Mouse (Mus musculus) lung, embryonic 14.5 days (tissue): ENCODE results near the gene Nrp1. TPM values are rescaled to one million over a fixed set of nuclear protein-coding genes. Genes with fewer than 3 reads are reported as not detected.

Experiments used
- ATAC-seq: fragments of 200-750 bp; cut with Nextera tagmentation; 2 replicates; pipeline ENCODE4 v1.8.0; 2017; ENCODE audit warnings: mild to moderate bottlenecking, moderate TSS enrichment, moderate library complexity; ENCODE audit not compliant: insufficient read depth
- DNase-seq: peaks from one replicate; pipeline ENCODE4 v3.0.0-alpha.2; 2015
- H3K27ac ChIP-seq: fragments of 300-500 bp; sonication (generic); 2 replicates; pipeline ENCODE4 v1.5.1; 2014; ENCODE audit warnings: low read depth, mild to moderate bottlenecking, moderate library complexity
- H3K27me3 ChIP-seq: fragments of 300-500 bp; sonication (generic); 2 replicates; pipeline ENCODE4 v1.6.1; 2014; ENCODE audit warnings: low read length, control low read depth; ENCODE audit not compliant: insufficient read depth
- H3K36me3 ChIP-seq: fragments of 300-500 bp; sonication (generic); 2 replicates; pipeline ENCODE4 v1.6.1; 2014; ENCODE audit warnings: control low read depth; ENCODE audit not compliant: insufficient read depth
- H3K4me1 ChIP-seq: fragments of 300-500 bp; sonication (generic); 2 replicates; pipeline ENCODE4 v1.6.1; 2014; ENCODE audit warnings: antibody characterized with exemption, control low read depth; ENCODE audit not compliant: insufficient read depth
- H3K4me2 ChIP-seq: fragments of 300-500 bp; sonication (generic); 2 replicates; pipeline ENCODE4 v1.6.1; 2014; ENCODE audit warnings: mild to moderate bottlenecking
- H3K4me3 ChIP-seq: fragments of 300-500 bp; sonication (generic); 2 replicates; pipeline ENCODE4 v1.5.1; 2014; ENCODE audit warnings: low read depth, low read length
- H3K9ac ChIP-seq: fragments of 300-500 bp; sonication (generic); 2 replicates; pipeline ENCODE4 v1.6.1; 2014
- H3K9me3 ChIP-seq: fragments of 300-500 bp; sonication (generic); 2 replicates; pipeline ENCODE4 v1.6.1; 2016; ENCODE audit warnings: low read depth, low read length, control low read depth
- CTCF ChIP-seq: IDR thresholded peaks from 2 replicates; pipeline ENCODE4 v1.5.1; 2016; ENCODE audit warnings: antibody characterized with exemption, low read depth
- WGBS: fragments of 180-500 bp; shearing (Covaris S2); extraction: QIAGEN DNeasy Blood & Tissue Kit; methylation state at CpG from one replicate; pipeline ENCODE4 v1.1.7; 2014; 5-methylcytosine and 5-hydroxymethylcytosine counted together
- polyA plus RNA-seq: library from polyadenylated mRNA; unstranded; fragments of >200 nt; fragmentation: Nextera tagmentation; extraction: Ambion mirVana; gene quantifications from 2 replicates; pipeline ENCODE4 v1.2.1, GENCODE M21; 2014

Gene Nrp1
- polyA plus RNA-seq, 1 experiment from 2014 or later = 94.3 TPM

GRCm38 (mm10) chr8:128357540-128358405, 631 bp upstream of the Nrp1 start:
- Histone ChIP-seq H3K36me3 (no peaks in the 10 kb centered on the region), H3K27ac (peak overlapping the region; percentile 98)

GRCm38 (mm10) chr8:128358756-128359520, 534 bp downstream of the Nrp1 start:
- H3K27me3 ChIP-seq = no peaks in the 10 kb centered on the region
- TF ChIP-seq CTCF = no peak
- WGBS = under 1% methylated on average over 40 of the region's 41 CpGs
- H3K4me3 ChIP-seq = peak overlapping the region; percentile 80
- peak; percentile 48 for ATAC-seq
- peaks cover 10% of the 10 kb centered on the region; the same call in 1 of the 2 replicates for H3K4me1 ChIP-seq
- 0 out of 2 replicates have a peak, but pooled peaks cover 5% of the 10 kb centered on the region for H3K36me3 ChIP-seq
- peak; percentile 83 for DNase-seq
- peak overlapping the region; percentile 98 for H3K27ac ChIP-seq
- peak overlapping the region; percentile 85 for H3K9ac ChIP-seq
- no peaks in the 10 kb centered on the region for H3K9me3 ChIP-seq
- H3K4me2 ChIP-seq = peak overlapping the region; percentile 69

More at GRCm38 (mm10) chr8:128357540-128358405, 631 bp upstream of the Nrp1 start:
- peak; percentile 83 for TF ChIP-seq CTCF
- under 1% methylated on average over 29 of the region's 29 CpGs for WGBS
- Histone ChIP-seq H3K4me2 (peak overlapping the region; percentile 69), H3K4me1 (peaks cover 7% of the 10 kb centered on the region; the same call in 1 of the 2 replicates), H3K9me3 (no peaks in the 10 kb centered on the region), H3K27me3 (no peaks in the 10 kb centered on the region), H3K9ac (peak overlapping the region; percentile 50), H3K4me3 (peak overlapping the region; percentile 80)
- peak; percentile 88 for DNase-seq
- peak; percentile 36 for ATAC-seq

- Histone ChIP-seq H3K4me2 (peak overlapping the region; percentile 69), H3K4me1 (peaks cover 10% of the 10 kb centered on the region; the same call in 1 of the 2 replicates), H3K9me3 (no peaks in the 10 kb centered on the region), H3K9ac (peak overlapping the region; percentile 85), H3K27me3 (no peaks in the 10 kb centered on the region), H3K36me3 (peaks cover 10% of the 10 kb centered on the region; the same call in 1 of the 2 replicates), H3K27ac (peak overlapping the region; percentile 98), H3K4me3 (peak overlapping the region; percentile 80)
- ATAC-seq (peak; percentile 6; the same call in 1 of the 2 replicates), DNase-seq (peak; percentile 65)
- no peak for TF ChIP-seq CTCF
- WGBS = under 1% methylated on average over 40 of the region's 40 CpGs
These were observed 1.3 kb downstream of the Nrp1 start for GRCm38 (mm10) chr8:128359521-128360318.

- H3K27ac ChIP-seq = no peak overlapping the region
These were observed 3.0 kb downstream of the Nrp1 start for GRCm38 (mm10) chr8:128361343-128361870.

GRCm38 (mm10) chr8:128362940-128363595, 4.7 kb downstream of the Nrp1 start:
- Histone ChIP-seq H3K27ac (no peak overlapping the region), H3K4me2 (peak overlapping the region; percentile 69), H3K27me3 (no peaks in the 10 kb centered on the region), H3K36me3 (peaks cover 11% of the 10 kb centered on the region; the same call in 1 of the 2 replicates), H3K9ac (peak overlapping the region; percentile 17; the same call in 1 of the 2 replicates), H3K4me3 (peak overlapping the region; percentile 80), H3K9me3 (no peaks in the 10 kb centered on the region), H3K4me1 (peaks cover 10% of the 10 kb centered on the region; the same call in 1 of the 2 replicates)
- 7% methylated on average over 11 of the region's 11 CpGs for WGBS
- DNase-seq = peak; percentile 95
- TF ChIP-seq CTCF = peak; percentile 96
- no peak for ATAC-seq

More at GRCm38 (mm10) chr8:128361343-128361870, 3.0 kb downstream of the Nrp1 start:
- H3K4me2 ChIP-seq = peak overlapping the region; percentile 69
- H3K4me3 ChIP-seq = peak overlapping the region; percentile 80
- H3K27me3 ChIP-seq = no peaks in the 10 kb centered on the region
- ATAC-seq (no peak), DNase-seq (no peak)
- H3K4me1 ChIP-seq = peaks cover 10% of the 10 kb centered on the region; the same call in 1 of the 2 replicates
- TF ChIP-seq CTCF = no peak
- H3K36me3 ChIP-seq = peaks cover 11% of the 10 kb centered on the region; the same call in 1 of the 2 replicates
- H3K9me3 ChIP-seq = no peaks in the 10 kb centered on the region
- peak overlapping the region; percentile 85 for H3K9ac ChIP-seq
- WGBS = 43% methylated on average over 5 of the region's 5 CpGs

GRCm38 (mm10) chr8:128370496-128370895, 12.1 kb downstream of the Nrp1 start:
- no peak for DNase-seq
- no peaks in the 10 kb centered on the region for H3K27me3 ChIP-seq
- 41% methylated on average over 4 of the region's 4 CpGs for WGBS
- peak overlapping the region; percentile 12; the same call in 1 of the 2 replicates for H3K27ac ChIP-seq
- H3K9me3 ChIP-seq = no peaks in the 10 kb centered on the region
- TF ChIP-seq CTCF = no peak
- no peak overlapping the region for H3K9ac ChIP-seq
- peaks cover 25% of the 10 kb centered on the region; the same call in 1 of the 2 replicates for H3K36me3 ChIP-seq
- H3K4me3 ChIP-seq = no peak overlapping the region
- no peaks in the 10 kb centered on the region for H3K4me1 ChIP-seq
- no peak for ATAC-seq
- no peak overlapping the region for H3K4me2 ChIP-seq
